Mouse (Mus musculus) limb, embryonic 10.5 days (tissue): Measurements from ENCODE around the gene Tiam1. TPM values are rescaled to one million over a fixed set of nuclear protein-coding genes. Genes with fewer than 3 reads are reported as not detected.

Source experiments
- DNase-seq: peaks from one replicate; pipeline ENCODE4 v3.0.0-alpha.2; 2017; ENCODE audit warnings: low spot score
- H3K27ac ChIP-seq: fragments of 300-500 bp; sonication (generic); 2 replicates; pipeline ENCODE4 v1.5.1; 2016; ENCODE audit warnings: mild to moderate bottlenecking
- H3K27me3 ChIP-seq: fragments of 300-500 bp; sonication (generic); 2 replicates; pipeline ENCODE4 v1.6.1; 2016; ENCODE audit warnings: low read depth, mild to moderate bottlenecking; ENCODE audit not compliant: poor library complexity, severe bottlenecking
- H3K36me3 ChIP-seq: fragments of 300-500 bp; sonication (generic); 2 replicates; pipeline ENCODE4 v1.6.1; 2016; ENCODE audit warnings: mild to moderate bottlenecking, moderate library complexity
- H3K4me1 ChIP-seq: fragments of 300-500 bp; sonication (generic); 2 replicates; pipeline ENCODE4 v1.6.1; 2016
- H3K4me3 ChIP-seq: fragments of 300-500 bp; sonication (generic); 2 replicates; pipeline ENCODE4 v1.5.1; 2016; ENCODE audit warnings: mild to moderate bottlenecking, moderate library complexity
- H3K9me3 ChIP-seq: fragments of 300-500 bp; sonication (generic); replicated peaks from 2 replicates; pipeline ENCODE4 v1.6.1; 2016; ENCODE audit warnings: mild to moderate bottlenecking
- WGBS: fragments of 180-500 bp; shearing (Covaris S2); methylation state at CpG from one replicate; pipeline ENCODE4 v1.1.7; 2016; 5-methylcytosine and 5-hydroxymethylcytosine counted together
- polyA plus RNA-seq: library from polyadenylated mRNA; unstranded; fragments of >200 nt; fragmentation: Nextera tagmentation; extraction: Ambion mirVana; gene quantifications from 2 replicates; pipeline ENCODE4 v1.2.1, GENCODE M21; 2016

The Tiam1 gene
- polyA plus RNA-seq, 1 experiment from 2014 or later: 30.8 TPM

DNA sequence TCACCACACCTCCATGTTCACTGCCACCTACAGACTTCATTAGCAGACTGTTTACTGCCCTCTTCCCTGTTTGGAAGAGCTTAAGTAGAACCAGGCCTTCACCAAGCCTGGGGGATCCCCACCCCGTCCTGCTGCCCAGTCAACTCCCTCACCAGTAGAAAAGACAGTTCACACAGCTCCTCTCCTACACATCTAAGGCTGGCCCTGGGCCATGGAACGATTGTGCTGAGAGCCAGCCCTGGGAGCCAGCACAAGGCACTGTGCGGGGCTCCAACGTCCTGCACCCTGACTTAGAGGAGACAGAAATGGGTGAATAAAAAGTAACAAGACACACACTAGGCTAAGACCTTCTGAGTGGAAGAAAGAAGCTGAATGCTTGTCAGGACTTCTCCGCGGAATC, 20.5 kb downstream of the Tiam1 start:
- no peak for DNase-seq
- Histone ChIP-seq H3K4me1 (peaks cover 56% of the 10 kb centered on the region), H3K4me3 (no peak overlapping the region), H3K27me3 (no peaks in the 10 kb centered on the region), H3K27ac (peak overlapping the region; percentile 69), H3K9me3 (peaks cover 8% of the 10 kb centered on the region; the same call in 1 of the 2 replicates), H3K36me3 (peaks cover 25% of the 10 kb centered on the region)
- 84% methylated on average over 6 of the region's 6 CpGs for WGBS

DNA sequence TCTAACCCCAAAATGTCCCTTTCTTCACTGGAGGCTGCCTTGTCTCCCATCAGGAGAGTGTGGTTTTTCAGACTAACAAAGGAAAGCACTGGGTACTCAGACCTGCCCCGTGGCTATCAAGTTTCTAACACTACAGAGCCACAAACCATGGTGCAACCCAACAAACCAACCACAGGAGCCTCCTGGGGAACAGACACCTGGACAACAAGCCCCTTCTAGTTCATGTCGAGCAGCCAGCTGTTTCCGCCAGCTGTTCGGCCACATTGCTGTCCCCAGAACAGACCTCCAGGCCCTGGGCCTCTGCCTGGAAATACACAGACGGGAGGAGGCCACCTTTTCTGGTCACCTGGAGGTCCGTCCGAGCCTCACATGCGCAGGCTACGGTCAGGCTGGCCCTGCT, 21.1 kb downstream of the Tiam1 start:
- Histone ChIP-seq H3K4me3 (no peak overlapping the region), H3K9me3 (peaks cover 8% of the 10 kb centered on the region; the same call in 1 of the 2 replicates), H3K27ac (peak overlapping the region; percentile 69; the same call in 1 of the 2 replicates), H3K36me3 (peaks cover 25% of the 10 kb centered on the region), H3K4me1 (peaks cover 50% of the 10 kb centered on the region), H3K27me3 (no peaks in the 10 kb centered on the region)
- no peak for DNase-seq
- 88% methylated on average over 9 of the region's 9 CpGs for WGBS

DNA sequence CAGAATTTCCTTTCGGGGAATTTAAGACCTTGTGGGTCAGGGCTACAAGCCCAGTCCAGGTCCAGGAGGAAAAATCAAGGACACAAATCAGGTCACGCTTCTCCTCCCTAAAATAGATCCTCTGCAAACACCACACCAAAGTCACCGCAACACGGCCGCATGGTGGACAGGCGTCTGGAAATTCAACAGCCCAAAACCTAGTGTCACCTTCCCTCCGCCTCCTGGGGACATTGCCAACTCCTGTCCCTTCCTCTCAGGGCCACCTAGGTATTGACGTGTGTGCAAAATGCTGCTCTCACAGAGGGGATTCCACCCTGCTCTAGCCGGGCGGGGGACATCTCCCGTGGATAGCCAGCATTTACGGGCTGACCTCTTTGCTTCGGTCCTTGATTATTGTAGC, 21.8 kb downstream of the Tiam1 start:
- Histone ChIP-seq H3K36me3 (peaks cover 25% of the 10 kb centered on the region), H3K27me3 (no peaks in the 10 kb centered on the region), H3K4me1 (peaks cover 50% of the 10 kb centered on the region), H3K9me3 (peaks cover 8% of the 10 kb centered on the region; the same call in 1 of the 2 replicates), H3K27ac (peak overlapping the region; percentile 69; the same call in 1 of the 2 replicates), H3K4me3 (no peak overlapping the region)
- WGBS: 94% methylated on average over 13 of the region's 13 CpGs
- no peak for DNase-seq

DNA sequence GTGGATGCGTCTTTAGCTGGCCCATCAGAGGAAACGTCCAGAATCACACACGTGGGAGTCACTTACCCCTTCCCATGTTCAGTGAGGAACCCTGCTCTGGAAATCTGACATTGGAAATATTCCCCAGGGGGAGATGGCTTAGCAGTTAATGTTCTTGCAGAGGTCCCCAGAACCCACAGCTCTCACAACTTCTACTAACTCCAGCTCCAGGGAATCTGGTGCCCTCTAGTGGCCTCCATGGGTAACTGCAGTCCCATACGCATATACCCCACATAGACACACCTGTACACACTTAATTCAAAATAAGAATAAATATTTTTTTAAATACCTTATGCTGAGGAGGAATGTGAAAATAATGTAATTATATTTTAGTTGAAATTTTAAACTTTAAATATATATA, 23.6 kb downstream of the Tiam1 start:
- Histone ChIP-seq H3K27ac (no peak overlapping the region), H3K27me3 (no peaks in the 10 kb centered on the region), H3K9me3 (peaks cover 8% of the 10 kb centered on the region; the same call in 1 of the 2 replicates), H3K36me3 (peaks cover 25% of the 10 kb centered on the region), H3K4me3 (no peak overlapping the region), H3K4me1 (peaks cover 33% of the 10 kb centered on the region)
- 96% methylated on average over 4 of the region's 4 CpGs for WGBS
- no peak for DNase-seq

DNA sequence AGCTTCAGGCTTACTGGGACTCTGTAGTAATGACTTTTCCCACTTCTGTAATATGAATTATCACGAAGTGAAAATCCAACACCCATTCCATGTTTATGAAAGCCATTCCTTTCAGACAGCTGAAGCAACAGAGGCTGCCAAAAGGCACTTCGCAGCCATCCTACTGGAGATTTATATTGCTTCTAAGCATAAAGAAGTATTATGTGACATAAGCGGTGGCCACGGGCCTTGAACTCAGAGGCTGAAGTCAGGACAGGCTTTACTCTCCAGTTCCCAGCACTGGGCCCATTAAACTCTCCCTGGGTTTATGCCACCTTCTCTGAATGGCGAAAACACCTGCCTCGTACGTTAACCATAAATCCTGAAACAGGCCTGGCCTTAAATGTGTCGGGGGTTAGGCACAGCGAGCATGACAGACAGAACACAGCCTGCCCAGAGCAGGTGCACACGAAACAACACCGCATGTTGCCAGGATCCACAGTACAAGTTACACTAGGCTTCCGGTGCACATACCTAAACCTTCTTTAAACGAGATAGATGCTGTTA, 26.9 kb downstream of the Tiam1 start:
- Histone ChIP-seq H3K9me3 (peaks cover 8% of the 10 kb centered on the region; the same call in 1 of the 2 replicates), H3K4me1 (peaks cover 7% of the 10 kb centered on the region; the same call in 1 of the 2 replicates), H3K27me3 (no peaks in the 10 kb centered on the region), H3K36me3 (peaks cover 22% of the 10 kb centered on the region), H3K27ac (no peak overlapping the region), H3K4me3 (no peak overlapping the region)
- DNase-seq: no peak
- WGBS: 86% methylated on average over 13 of the region's 13 CpGs

DNA sequence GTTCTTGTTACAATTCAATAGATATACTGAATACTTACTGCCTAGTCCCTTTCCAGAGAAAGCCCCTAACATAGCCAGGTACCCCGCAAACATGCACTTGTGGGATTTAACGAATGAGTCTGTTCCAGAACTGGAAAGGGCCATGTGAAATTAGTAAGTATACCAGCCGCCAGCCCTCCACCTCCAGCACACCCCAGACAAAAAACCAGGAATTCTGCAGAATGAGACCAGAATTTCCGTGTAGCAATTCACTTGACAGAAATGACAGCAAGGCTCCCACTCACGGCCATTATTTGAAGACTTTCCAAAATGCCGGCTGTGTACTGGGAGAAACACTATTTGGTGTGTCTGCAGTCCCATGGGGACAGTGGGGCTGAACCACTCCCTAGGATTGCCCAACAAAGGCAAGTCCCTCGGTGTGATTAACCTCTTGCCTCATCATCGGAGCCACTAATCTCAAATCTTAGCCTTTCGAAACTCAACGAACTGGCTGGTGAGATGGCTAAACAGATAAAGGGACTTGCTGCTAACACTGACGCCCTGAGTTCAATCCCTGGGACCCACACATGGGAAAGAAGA, 30.9 kb downstream of the Tiam1 start:
- Histone ChIP-seq H3K4me1 (peaks cover 19% of the 10 kb centered on the region), H3K36me3 (peaks cover 14% of the 10 kb centered on the region), H3K27me3 (no peaks in the 10 kb centered on the region), H3K4me3 (no peak overlapping the region), H3K9me3 (no peaks in the 10 kb centered on the region), H3K27ac (no peak overlapping the region)
- 95% methylated on average over 11 of the region's 11 CpGs for WGBS
- no peak for DNase-seq

DNA sequence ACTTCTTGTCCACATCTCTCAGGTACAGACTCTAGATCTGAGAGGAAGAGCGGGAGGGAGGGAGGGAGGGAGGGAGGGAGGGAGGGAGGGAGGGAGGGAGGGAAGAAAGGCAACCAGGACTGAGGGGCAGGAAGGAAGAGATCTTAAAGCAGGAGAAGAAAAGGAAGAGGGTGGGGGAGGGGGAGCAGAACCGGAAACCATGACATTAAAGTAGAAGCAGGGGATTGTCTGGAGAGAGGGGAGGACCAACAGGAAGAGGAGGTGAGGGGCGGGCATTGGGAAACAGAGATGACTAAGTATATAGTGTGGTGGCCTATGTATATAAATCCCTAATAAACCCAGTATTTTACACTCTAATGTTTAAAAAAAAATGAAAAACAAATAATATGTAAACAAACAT, 34.1 kb downstream of the Tiam1 start:
- H3K4me1 ChIP-seq: peaks cover 21% of the 10 kb centered on the region
- no peaks in the 10 kb centered on the region for H3K27me3 ChIP-seq
- no peak overlapping the region for H3K4me3 ChIP-seq
- H3K27ac ChIP-seq: no peak overlapping the region
- peaks cover 26% of the 10 kb centered on the region for H3K36me3 ChIP-seq
- WGBS: 46% methylated on average over 2 of the region's 3 CpGs
- DNase-seq: no peak
- no peaks in the 10 kb centered on the region for H3K9me3 ChIP-seq

DNA sequence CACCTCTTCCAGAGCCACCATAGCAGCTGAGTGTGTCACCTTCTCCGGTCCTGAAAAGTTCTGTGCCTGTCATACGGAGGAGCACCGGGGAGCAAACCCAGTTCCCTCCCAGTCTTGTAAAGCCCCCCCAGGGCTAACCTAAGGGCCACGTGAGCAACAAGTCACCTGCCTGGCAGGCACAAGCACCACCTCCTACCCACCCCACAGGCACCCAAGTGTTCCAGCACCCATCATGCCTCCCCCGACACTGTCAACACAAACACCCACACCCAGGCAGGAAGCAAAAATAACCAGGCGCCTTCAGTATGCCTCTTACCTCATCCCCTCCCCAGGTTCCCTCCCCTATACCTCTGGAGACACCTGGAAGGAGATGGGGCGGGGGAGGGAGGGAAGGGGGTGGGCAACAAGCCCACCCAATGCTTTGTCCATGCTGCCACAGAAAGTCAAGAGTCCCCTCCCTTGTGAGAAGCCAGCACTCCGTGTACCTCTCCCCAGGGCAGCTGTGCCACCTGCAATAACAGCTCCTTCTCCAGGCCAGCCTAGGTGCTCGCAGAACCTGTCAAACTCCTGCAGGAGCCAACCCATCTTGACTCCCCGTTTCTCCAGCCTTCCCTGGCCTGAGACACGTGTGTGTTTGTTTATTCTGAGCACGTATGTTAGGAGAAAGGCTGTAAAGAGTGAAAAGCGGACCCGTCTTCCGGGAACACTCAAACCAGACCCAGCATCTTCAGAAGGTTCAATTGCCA, 38.7 kb downstream of the Tiam1 start:
- DNase-seq: no peak
- WGBS: 73% methylated on average over 15 of the region's 15 CpGs
- Histone ChIP-seq H3K4me1 (peaks cover 23% of the 10 kb centered on the region), H3K27ac (no peak overlapping the region), H3K9me3 (no peaks in the 10 kb centered on the region), H3K27me3 (no peaks in the 10 kb centered on the region), H3K4me3 (no peak overlapping the region), H3K36me3 (peaks cover 14% of the 10 kb centered on the region)

DNA sequence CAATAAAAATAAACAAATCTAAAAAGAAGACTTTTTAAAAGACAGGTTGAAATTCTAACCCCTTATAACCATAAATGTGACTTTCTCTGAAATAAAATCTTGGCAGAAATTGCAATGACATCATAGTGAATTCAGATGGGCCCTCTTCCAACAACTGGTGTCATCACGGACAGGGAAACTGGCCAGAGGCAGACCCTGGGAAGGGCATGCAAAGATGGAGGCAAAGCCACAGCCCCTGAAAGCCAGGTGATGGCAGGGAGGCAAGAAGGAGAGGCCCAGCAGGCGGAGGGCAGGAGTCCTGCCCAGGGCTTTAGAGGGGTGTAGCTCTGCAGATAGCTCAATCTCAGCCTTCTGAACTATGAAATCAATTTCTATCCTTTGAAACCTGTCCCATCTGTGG, 39.8 kb downstream of the Tiam1 start:
- Histone ChIP-seq H3K27me3 (no peaks in the 10 kb centered on the region), H3K27ac (no peak overlapping the region), H3K4me1 (peaks cover 19% of the 10 kb centered on the region), H3K36me3 (peaks cover 14% of the 10 kb centered on the region), H3K4me3 (no peak overlapping the region), H3K9me3 (no peaks in the 10 kb centered on the region)
- 90% methylated on average over 2 of the region's 2 CpGs for WGBS
- no peak for DNase-seq

DNA sequence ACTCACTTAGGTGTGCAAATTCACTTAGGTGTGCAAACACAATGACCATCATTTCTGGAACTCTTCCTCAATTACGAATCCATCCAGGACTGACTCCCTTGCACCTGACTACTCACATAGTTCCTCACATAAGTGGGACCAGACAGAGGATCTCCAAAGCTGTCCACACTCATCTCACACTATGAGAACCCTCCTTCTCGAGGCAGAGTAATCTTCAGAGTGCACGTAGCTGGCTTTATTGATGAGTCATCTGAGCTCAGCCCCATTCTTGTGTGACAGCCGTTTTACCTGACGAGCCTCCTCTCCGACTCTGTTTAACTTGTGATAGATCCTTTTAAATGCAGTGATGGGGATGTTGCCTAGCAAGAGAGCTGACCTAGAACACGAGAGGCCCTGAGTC, 41.0 kb downstream of the Tiam1 start:
- Histone ChIP-seq H3K27ac (no peak overlapping the region), H3K9me3 (no peaks in the 10 kb centered on the region), H3K36me3 (peaks cover 11% of the 10 kb centered on the region), H3K27me3 (no peaks in the 10 kb centered on the region), H3K4me1 (peaks cover 24% of the 10 kb centered on the region), H3K4me3 (no peak overlapping the region)
- WGBS: 89% methylated on average over 7 of the region's 7 CpGs
- no peak for DNase-seq

DNA sequence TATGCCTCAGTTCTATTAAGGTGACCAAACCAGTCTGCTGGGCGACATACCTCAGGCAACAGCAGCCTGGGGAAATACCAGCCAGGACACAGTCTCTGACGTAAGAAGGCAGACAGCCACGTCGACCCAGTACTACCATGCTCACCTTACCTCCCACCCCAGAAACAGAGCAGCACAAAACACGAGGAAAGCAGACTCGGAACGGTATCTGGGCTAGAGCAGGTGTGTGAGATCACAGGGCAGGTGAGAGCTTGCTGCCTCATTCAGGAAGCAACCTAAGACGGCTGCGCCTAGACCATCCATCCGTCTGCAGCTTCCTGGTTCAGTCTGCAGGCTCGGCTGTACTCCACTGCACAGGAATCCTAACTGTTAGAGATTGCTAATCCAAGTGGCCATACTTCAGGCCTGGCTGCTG, 45.4 kb downstream of the Tiam1 start:
- no peak for DNase-seq
- no peaks in the 10 kb centered on the region for H3K9me3 ChIP-seq
- H3K4me3 ChIP-seq: no peak overlapping the region
- WGBS: 84% methylated on average over 11 of the region's 11 CpGs
- no peak overlapping the region for H3K27ac ChIP-seq
- peaks cover 22% of the 10 kb centered on the region for H3K4me1 ChIP-seq
- H3K27me3 ChIP-seq: no peaks in the 10 kb centered on the region
- peaks cover 3% of the 10 kb centered on the region for H3K36me3 ChIP-seq

DNA sequence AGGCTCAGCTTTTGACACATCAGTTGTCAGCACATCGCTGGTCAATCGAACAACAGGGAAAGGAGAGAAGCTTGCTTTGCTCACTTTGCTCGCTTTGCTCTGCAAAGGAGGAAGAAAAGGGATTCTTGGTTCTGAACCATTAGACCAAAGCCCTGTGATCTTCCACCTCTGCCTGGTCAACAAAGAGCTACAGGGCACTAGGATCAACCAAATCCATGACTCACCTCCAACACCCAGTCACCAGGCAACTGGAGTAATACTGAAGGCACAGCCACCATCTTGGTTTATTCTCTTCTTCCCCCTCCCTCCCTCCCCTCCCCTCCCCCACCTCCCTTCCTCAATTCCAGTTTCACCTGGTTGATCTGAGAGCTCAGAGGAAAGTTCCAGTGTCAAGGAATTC, 45.8 kb downstream of the Tiam1 start:
- Histone ChIP-seq H3K27ac (no peak overlapping the region), H3K36me3 (peaks cover 3% of the 10 kb centered on the region), H3K9me3 (no peaks in the 10 kb centered on the region), H3K27me3 (no peaks in the 10 kb centered on the region), H3K4me1 (peaks cover 22% of the 10 kb centered on the region), H3K4me3 (no peak overlapping the region)
- WGBS: 97% methylated on average over 3 of the region's 3 CpGs
- DNase-seq: no peak

DNA sequence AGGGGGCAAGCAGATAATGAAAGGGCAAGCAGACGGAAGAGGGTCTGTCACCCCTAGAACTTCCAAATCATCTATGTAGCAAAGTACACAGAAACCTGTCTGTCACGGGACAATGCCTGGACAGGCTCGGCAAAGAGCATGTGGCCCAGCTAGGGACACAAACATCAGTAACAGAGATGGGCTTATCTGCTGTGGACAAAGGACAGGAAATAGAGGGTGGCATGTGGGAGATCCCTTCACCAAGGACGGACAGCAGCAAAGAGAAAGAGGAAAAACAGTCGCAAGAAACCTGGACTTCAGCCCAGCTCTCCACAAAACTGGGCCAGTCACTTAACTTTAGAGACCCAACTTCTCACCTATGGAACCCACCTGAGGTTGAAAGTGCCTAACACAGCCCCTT, 47.6 kb downstream of the Tiam1 start:
- Histone ChIP-seq H3K27ac (no peak overlapping the region), H3K9me3 (no peaks in the 10 kb centered on the region), H3K4me1 (peaks cover 27% of the 10 kb centered on the region), H3K36me3 (peaks cover 3% of the 10 kb centered on the region; the same call in 1 of the 2 replicates), H3K4me3 (no peak overlapping the region), H3K27me3 (no peaks in the 10 kb centered on the region)
- WGBS: 82% methylated on average over 5 of the region's 5 CpGs
- no peak for DNase-seq
